Mouse (Mus musculus): ENCODE measurements around the gene Tubb4b.

Gene Tubb4b

DNA sequence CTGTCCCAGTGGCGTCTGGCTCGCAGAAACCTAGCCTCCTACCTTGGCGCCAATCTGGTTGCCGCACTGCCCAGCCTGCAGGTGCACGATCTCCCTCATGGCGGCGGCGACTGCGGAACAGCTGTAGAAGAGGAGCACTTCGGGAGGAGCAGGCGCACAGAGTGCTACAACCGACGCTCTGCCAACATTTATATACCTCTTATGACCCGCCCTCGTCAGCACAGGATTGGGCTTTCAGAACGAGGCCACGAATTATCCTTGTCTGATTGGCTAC lies at the start of gene Tubb4b:
Gene Tubb4b, minus strand, starts transcription at position 211 of the 274 bp plus-strand sequence.
- no peak; the same call in 1 of the 2 replicates for TF ChIP-seq GATA4 (IDR thresholded peaks at IDR 0.05; ENCODE audit: insufficient replicate concordance, low read length)

DNA sequence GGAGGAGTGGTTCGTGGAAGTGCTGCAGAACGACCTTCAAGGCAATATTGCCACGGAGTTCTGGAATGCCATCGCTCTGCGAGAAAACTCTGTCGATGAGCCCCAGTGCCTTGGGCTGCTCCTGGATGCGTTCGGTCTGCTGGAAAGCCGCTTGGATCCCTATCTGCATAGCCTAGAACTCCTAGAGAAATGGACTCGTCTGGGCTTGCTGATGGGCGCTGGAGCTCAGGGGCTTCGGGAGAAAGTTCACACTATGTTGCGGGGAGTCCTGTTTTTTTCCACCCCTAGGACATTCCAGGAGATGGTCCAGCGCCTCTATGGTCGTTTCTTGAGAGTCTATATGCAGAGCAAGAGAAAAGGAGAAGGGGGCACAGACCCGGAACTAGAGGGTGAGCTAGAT lies 48.5 kb upstream of the Tubb4b start:
- no peak for TF ChIP-seq GATA4 (IDR thresholded peaks at IDR 0.05; ENCODE audit: insufficient replicate concordance, low read length)

DNA sequence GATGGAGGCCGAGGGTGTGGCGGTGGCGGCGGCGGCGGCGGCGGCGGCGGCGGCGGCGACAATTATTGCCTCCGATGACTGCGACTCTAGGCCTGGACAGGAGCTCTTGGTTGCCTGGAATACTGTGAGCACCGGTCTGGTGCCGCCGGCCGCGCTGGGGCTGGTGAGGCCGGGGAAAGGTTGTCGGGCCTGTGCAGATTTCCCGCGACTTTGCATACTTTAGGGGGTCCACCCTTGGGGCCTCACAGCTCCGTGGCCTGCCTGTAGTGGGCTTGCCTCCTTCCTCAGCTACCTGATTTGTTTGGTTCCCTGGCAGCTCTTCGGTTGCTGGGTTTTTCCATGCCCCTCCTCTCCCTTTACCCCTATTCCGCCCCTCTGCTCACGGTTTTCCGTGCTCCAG lies 48.0 kb upstream of the Tubb4b start:
- TF ChIP-seq GATA4 (IDR thresholded peaks at IDR 0.05; ENCODE audit: insufficient replicate concordance, low read length) = no peak

DNA sequence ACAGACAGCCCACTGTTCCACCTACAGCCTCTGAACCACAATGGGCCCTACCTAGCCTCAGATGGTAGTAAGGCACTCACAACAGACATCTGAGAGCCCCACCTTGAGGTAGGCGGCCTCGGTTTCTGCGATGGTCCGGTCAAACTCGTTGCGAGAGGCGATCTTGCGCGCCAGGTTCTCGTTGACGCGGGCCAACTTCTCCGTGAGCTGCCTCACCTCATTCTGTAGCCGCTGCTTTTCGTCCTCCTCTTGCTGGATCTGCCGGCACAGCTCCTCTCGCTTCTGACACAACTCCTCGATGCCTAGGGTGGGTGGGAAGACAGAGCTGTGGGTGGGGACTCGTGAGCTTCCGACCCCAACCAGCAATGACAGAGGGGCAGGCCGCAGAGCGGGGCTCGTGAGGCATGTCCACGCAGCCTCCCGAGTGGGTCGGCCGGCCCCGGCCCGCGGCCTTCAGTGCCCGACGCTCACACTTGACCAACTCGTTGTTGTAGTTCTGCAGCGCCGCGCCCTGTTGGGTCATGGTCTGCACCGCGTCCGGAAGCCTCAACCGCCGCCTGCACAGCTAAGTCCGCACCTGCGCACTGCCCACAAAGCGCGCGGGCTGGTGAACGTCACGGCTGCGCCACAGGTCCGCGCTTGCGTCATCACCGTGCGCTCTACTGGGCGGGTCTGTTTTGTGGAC lies 47.5 kb upstream of the Tubb4b start, which contains the start of the genes Ssna1 and Anapc2:
Gene Ssna1, minus strand, starts transcription at position 612 of the 685 bp plus-strand sequence.
Gene Anapc2, plus strand, starts transcription at position 652 of the 685 bp plus-strand sequence.
- no peak for TF ChIP-seq GATA4 (IDR thresholded peaks at IDR 0.05; ENCODE audit: insufficient replicate concordance, low read length)

DNA sequence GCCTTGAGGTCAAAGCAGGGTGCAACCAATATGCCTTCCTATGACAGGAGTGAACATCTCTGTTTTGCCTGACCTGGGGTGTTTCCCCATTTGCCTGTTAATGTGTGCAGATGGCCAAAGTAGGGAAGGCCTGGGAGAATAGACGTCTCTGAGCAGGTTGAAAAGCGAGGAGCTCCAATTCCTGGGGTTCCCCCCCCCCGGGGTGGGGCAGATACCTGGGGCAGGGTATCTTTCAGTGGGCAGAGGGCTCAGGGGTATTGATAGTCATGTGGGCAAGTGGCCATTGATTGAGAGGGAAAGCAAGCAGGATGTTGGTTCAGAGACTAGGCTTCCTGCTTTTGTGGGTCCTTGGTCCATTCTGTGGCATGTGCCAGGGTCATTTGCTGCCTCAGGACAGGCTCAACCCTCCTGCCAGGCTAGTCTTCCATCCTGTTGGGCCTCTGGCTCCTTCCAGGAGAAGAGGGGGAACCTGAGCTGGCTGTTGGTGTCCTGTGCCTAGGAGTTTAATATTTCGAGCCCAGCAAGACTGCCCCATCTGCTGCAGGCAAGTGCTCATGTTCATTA lies 43.3 kb upstream of the Tubb4b start:
- no peak for TF ChIP-seq GATA4 (IDR thresholded peaks at IDR 0.05; ENCODE audit: insufficient replicate concordance, low read length)

DNA sequence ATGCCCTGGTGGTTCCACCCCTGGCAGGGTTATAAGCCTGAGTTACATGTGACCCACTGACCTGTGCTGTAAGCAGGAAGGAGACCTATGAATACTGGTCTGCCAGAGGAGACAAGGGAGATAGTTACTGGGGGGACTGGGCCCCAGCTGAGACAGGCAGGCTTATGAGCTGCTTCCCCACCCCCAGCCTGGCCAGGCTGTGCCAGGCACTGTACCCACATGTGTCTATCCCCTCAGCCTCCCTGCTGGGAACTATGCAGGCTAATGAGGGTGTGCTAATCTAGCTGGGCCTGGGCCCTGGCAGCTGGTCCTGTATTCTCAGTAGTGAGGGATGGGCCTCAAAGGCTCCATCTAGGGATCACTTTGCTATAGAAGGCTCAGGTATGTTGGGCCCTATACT lies 42.7 kb upstream of the Tubb4b start:
- TF ChIP-seq GATA4 (IDR thresholded peaks at IDR 0.05; ENCODE audit: insufficient replicate concordance, low read length) = no peak

DNA sequence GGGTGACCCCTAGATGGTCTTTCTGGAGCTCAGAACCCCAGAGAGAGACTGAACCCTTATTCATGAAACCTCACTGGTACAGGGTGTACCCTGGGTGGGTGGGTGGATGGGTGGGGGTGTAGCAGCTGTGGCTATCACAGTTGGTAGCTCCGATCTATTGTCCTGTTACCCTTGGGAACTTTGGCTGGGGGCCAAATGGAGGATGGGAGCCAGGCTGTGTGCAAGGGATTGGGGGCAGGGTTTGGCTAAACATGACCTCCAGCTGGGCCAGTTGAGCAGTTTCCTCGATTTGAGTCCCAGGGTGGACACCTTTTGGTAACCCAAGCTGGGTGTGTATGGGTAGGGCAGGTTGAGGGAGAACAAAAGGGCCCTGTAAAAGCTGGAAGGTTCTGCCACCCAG lies 42.2 kb upstream of the Tubb4b start:
- no peak for TF ChIP-seq GATA4 (IDR thresholded peaks at IDR 0.05; ENCODE audit: insufficient replicate concordance, low read length)

DNA sequence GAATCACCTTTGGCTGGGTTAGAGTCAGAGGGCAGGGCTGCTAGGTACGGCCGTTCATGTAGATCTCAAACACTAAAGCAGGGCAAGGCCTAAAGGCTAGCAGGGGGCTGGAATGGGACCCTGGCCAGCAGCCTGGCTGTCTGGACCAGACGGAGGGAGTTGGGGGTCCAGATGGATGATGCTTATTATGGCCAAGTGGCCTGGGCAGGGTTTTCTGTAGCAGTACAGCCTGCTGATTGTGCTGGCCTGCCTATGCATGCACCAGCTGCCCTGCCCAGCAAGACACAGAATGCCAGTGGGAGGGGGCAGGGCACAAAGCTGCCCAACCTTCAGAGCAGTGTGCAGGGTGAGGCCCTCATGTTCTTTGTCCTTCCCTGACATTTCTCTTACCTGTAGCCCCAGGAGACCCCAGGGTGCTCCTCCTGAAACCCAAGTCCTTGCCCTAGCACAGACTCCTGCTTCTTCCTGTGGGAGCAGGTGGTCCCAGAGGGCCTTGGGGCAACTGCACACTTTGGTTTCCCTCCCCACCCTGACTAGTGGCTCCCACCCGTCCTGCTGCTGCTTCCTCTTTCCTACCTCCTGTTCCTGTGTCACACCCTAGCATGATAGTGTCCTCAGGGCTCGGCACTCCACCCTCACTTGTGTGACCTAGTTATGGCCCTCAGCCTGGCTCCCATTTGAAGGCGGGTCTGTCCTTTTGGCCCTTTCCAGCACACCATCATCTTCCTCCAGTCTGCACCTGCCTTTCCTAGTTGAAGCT lies 41.6 kb upstream of the Tubb4b start:
- TF ChIP-seq GATA4 (IDR thresholded peaks at IDR 0.05; ENCODE audit: insufficient replicate concordance, low read length) = no peak

DNA sequence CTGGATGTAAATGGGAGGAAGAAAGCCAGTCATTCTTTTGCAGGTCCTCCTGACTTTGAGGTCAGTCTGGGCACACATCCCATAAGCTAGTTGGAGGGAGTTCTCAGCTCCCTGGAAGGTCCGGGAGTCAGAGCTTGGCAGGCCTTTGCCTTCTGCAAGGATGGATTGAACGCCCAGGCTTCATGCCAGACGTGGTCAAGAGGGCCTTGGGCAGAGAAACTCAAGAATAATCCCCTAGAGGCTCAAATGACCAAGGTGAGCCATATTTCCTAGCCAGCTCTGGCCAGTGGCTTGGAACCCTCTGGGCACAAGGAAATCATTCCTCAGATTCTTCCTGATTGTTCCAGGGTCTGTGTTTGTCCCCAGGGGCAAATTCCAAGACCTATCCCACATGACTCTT lies 40.3 kb upstream of the Tubb4b start:
- TF ChIP-seq GATA4 (IDR thresholded peaks at IDR 0.05; ENCODE audit: insufficient replicate concordance, low read length) = no peak

DNA sequence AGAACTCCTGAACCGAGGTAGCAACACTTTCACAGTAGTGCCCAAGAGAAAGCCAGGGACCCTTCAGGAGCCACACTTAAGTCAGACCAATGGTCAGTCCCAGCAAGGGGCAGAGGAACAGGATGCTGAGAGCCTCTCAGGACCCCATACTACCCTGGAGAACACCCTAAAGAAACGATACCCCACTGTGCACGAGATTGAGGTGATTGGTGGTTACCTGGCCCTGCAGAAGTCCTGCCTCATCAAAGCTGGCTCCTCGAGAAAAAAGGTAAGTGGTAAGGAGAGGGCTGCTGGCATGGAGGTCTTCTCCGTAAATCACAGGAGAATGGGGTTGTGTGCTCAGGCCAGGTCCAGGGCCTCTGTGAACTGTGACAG lies 39.8 kb upstream of the Tubb4b start:
- TF ChIP-seq GATA4 (IDR thresholded peaks at IDR 0.05; ENCODE audit: insufficient replicate concordance, low read length) = no peak

DNA sequence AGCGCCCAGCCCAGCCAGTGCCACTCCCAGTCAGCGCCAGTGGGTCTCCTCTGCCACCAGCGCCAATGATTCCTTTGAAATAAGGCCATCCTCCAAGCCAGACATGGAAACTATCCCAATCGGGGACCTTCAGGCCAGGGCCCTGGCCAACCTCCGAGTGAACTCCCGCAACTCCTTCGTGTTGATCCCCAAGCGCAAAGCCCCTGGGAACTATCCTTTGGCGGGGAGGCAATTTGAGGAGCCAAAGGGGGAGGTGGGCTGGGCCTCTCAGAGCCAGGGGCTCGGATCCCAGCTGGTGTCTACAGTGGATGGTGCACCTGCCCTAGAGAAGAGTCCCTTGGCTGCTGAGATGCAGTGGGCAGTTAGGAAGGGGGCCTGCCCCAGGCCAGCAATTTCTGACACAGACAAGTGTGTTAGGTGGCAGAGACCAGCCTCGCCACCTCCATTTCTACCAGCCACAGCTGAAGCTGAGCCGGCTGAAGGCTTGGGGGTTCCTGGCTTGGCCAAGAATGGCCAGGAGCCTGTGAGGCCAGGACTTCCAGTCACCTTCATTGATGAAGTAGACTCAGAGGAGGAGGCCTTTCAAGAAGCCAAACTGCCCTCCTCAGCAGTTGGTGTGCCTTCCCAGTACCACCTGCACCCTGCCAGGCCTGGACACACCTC lies 39.3 kb upstream of the Tubb4b start:
- TF ChIP-seq GATA4 (IDR thresholded peaks at IDR 0.05; ENCODE audit: insufficient replicate concordance, low read length) = no peak

DNA sequence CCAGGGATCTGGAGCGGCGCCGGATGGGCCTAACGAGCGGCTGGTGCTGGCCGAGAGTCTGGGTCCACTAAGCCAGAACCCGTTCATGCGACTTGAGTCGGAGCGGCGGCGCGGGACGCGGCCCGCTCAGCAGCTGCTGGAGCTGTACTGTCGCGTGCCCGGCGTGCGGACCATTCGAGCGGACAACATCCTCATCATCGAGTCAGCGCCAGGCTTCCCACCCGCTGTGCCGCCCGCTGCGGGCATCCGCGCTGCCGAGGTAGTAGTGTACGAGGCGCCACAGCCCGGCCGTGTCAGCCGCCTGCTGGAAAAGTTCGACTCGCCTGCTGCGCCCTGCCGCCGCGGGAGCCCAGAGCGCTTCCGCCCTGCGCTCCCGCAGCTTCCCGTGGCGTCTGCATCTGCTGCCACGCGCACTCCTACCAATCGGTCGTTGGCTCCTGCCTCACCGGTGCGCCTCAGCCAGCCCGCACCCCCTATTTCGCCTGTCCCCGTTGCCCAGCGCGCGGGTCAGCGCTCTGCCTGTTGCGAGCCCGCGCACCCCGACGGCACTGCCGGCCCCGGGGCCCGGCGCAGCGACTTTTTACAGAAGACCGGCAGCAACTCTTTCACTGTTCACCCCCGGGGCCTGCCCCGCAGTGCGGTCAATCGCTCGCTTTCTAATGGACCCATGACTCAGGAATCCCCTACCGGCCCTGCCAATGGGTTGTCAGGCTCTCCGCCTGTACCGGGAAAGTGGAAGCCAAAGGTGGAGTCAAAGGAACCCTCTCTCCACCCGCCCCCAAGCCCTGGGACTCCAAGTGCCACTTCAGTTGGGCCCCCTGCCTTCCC lies 38.5 kb upstream of the Tubb4b start:
- TF ChIP-seq GATA4 (IDR thresholded peaks at IDR 0.05; ENCODE audit: insufficient replicate concordance, low read length) = no peak

DNA sequence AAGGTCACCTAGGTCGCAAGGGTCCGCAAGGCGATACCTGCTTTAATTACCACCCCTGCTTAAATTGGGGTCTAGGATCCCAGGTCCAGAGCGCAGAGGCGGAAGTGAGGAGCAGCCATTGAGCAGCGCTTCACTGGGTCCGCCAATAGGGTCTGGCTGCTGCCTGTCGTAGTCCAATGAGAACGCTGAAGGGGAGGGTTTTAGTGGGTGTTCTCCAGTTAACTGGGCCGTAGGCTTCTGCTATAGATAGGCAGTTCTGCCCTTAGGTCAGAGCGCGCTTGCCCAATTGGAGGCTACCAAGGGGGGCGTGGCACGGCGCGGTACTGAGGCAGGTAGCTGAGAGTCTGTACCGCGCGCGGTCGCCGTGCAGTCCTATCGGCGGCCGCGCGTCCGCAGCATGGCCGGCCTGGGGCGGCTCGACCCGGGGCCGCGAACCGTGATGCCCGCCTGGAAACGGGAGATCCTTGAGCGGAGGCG lies 37.8 kb upstream of the Tubb4b start, which contains the start of gene Tprn:
Gene Tprn, plus strand, starts transcription at position 328 of the 477 bp plus-strand sequence.
- peak; percentile 29; the same call in 1 of the 2 replicates for TF ChIP-seq GATA4 (IDR thresholded peaks at IDR 0.05; ENCODE audit: insufficient replicate concordance, low read length)

DNA sequence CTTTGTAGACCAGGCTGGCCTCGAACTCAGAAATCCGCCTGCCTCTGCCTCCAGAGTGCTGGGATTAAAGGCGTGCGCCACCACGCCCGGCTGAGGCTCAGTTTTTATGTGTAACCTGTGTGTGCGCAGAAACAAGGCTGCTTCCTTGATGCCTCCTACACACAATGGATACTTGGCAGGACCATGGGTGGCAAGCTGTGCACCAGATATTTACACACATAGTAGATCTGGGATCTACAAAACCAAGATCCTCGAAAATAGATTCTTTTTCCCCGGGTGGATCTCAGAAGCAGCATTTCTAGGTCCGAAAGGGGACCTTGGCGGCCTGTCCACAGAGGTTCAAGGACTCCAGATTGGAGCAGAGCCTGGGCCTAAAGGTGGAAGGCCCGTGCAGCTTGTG lies 37.4 kb upstream of the Tubb4b start:
- TF ChIP-seq GATA4 (IDR thresholded peaks at IDR 0.05; ENCODE audit: insufficient replicate concordance, low read length) = no peak

DNA sequence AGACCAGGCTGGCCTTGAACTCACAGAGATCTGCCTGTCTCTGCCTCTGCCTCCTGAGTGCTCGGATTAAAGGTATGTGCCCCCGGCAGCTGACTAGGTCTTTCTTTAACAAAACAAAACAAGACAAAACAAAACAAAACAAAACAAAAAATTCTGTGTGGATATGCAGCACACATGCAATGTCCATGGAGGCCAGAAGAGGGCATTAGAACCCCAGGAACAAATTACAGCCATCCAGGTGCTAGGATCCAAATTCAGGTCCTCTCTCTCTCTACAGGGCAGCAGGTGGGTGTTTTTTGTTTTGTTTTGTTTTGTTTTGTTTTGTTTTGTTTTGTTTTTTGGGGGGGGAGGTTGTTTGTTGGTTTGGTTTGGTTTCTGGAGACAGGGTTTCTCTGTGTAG lies 34.4 kb upstream of the Tubb4b start:
- TF ChIP-seq GATA4 (IDR thresholded peaks at IDR 0.05; ENCODE audit: insufficient replicate concordance, low read length) = no peak

Data from liver, adult (tissue).